Mouse (Mus musculus): ENCODE data around the gene Pik3ca. TPM values are rescaled to one million over a fixed set of nuclear protein-coding genes. Genes with fewer than 3 reads are reported as not detected.
"Not testable (repeated sequence)": the region's sequence is repeated elsewhere in the genome, so short reads cannot be mapped to it uniquely, and the experiment has no call there.

The Pik3ca gene
- polyA plus RNA-seq, 1 experiment = 24.0 TPM

GRCm38 (mm10) chr3:32417751-32418211 is 20.3 kb downstream of the Pik3ca start:
- peaks cover 3% of the 10 kb centered on the region for H3K4me1 ChIP-seq (ENCODE audit: control insufficient read depth, insufficient read depth, low read length)
- no peaks in the 10 kb centered on the region for H3K9me3 ChIP-seq (replicated peaks; ENCODE audit: control insufficient read depth, insufficient read depth, low read length, poor library complexity, severe bottlenecking)
- no peak for TF ChIP-seq POLR2A (IDR thresholded peaks at IDR 0.05; ENCODE audit: insufficient read depth, low read length)
- no peak for TF ChIP-seq CTCF (IDR thresholded peaks at IDR 0.05; ENCODE audit: low read depth, low read length)
- TF ChIP-seq EP300 (IDR thresholded peaks at IDR 0.05; ENCODE audit: insufficient read depth, low read depth, low read length) = no peak
- no peak overlapping the region for H3K4me3 ChIP-seq (ENCODE audit: low read depth, low read length)
- no peaks in the 10 kb centered on the region for H3K27me3 ChIP-seq (ENCODE audit: control insufficient read depth, insufficient read depth, low read length, poor library complexity, severe bottlenecking)
- H3K36me3 ChIP-seq (ENCODE audit: control insufficient read depth, insufficient read depth, low read length, poor library complexity, severe bottlenecking) = no peaks in the 10 kb centered on the region
- no peak overlapping the region for H3K27ac ChIP-seq (ENCODE audit: insufficient read depth, low read length)
- H3K9ac ChIP-seq (ENCODE audit: low read depth, poor library complexity, severe bottlenecking) = no peak overlapping the region

DNA sequence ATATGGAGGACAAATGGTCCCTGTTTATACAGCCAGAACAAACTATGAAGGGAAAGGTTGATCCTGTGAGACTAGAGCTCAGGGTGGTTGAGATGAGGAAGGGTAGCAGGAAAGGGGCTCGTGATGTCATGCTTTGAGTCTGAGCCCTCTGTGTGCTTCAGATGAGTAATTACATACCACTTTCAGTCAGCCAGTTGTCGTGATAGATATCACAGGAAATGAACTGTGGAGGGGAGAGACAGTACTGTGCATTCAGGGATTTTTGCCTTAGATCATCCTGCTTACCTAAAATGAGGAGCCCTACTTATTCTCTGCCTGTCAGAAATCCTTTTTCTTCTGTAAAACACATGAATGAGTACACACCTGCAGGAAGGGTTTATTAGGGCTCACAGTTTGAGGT is 22.4 kb downstream of the Pik3ca start:
- H3K27me3 ChIP-seq (ENCODE audit: control insufficient read depth, insufficient read depth, low read length, poor library complexity, severe bottlenecking) = no peaks in the 10 kb centered on the region
- no peak overlapping the region for H3K27ac ChIP-seq (ENCODE audit: insufficient read depth, low read length)
- H3K36me3 ChIP-seq (ENCODE audit: control insufficient read depth, insufficient read depth, low read length, poor library complexity, severe bottlenecking) = no peaks in the 10 kb centered on the region
- no peak overlapping the region for H3K4me3 ChIP-seq (ENCODE audit: low read depth, low read length)
- H3K9me3 ChIP-seq (replicated peaks; ENCODE audit: control insufficient read depth, insufficient read depth, low read length, poor library complexity, severe bottlenecking) = no peaks in the 10 kb centered on the region
- peaks cover 3% of the 10 kb centered on the region for H3K4me1 ChIP-seq (ENCODE audit: control insufficient read depth, insufficient read depth, low read length)
- no peak overlapping the region for H3K9ac ChIP-seq (ENCODE audit: low read depth, poor library complexity, severe bottlenecking)
- no peak for TF ChIP-seq POLR2A (IDR thresholded peaks at IDR 0.05; ENCODE audit: insufficient read depth, low read length)
- TF ChIP-seq EP300 (IDR thresholded peaks at IDR 0.05; ENCODE audit: insufficient read depth, low read depth, low read length) = no peak
- TF ChIP-seq CTCF (IDR thresholded peaks at IDR 0.05; ENCODE audit: low read depth, low read length) = no peak

DNA sequence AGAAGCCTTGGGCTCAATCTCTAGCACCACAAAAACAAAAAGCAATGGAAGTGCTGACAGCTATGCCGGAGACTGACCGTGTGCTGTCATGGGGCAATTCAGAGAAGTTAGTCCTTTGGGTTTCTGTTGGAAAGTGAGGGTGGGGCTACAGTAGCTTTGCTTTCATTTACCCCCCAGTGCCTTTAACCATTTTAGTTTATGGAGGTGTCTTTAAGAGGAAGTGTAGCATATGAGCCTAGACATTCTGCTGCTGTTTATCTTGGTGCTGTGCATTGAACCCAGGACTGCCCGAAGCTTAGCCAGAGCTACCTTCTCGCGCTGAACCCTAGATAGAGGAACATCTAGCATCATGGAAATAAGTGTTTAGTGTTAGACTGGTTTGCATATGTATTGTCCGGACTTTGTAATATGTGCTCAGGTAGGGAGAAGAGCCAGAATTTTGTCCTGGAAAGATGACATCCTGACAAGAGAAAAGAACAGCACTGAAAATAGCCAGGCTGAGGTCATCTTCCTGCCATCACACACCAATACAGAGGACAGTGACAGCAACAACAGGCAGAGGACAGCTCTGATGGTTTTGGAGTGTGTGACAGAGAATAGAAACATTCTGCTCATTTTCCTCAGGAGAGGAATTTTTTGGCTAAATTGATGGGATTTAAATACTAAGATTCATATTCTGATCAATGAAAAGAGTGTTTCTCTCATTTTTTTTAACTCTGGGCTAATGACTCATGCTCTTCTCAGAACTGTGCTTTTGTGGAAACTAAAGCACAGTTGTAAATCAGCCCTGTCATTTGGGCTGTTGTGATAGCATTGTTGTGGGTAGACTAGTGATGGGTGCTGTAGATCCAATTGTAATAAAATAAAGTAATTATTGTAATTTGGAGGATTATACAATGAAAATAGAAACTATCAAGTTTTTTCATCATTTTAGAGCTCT is 23.9 kb downstream of the Pik3ca start:
- Histone ChIP-seq H3K36me3 (ENCODE audit: control insufficient read depth, insufficient read depth, low read length, poor library complexity, severe bottlenecking) (no peaks in the 10 kb centered on the region), H3K9me3 (replicated peaks; ENCODE audit: control insufficient read depth, insufficient read depth, low read length, poor library complexity, severe bottlenecking) (no peaks in the 10 kb centered on the region), H3K4me1 (ENCODE audit: control insufficient read depth, insufficient read depth, low read length) (no peaks in the 10 kb centered on the region), H3K27ac (ENCODE audit: insufficient read depth, low read length) (no peak overlapping the region), H3K27me3 (ENCODE audit: control insufficient read depth, insufficient read depth, low read length, poor library complexity, severe bottlenecking) (no peaks in the 10 kb centered on the region), H3K9ac (ENCODE audit: low read depth, poor library complexity, severe bottlenecking) (no peak overlapping the region), H3K4me3 (ENCODE audit: low read depth, low read length) (no peak overlapping the region)
- TF ChIP-seq CTCF (IDR thresholded peaks at IDR 0.05; ENCODE audit: low read depth, low read length) (no peak), EP300 (IDR thresholded peaks at IDR 0.05; ENCODE audit: insufficient read depth, low read depth, low read length) (no peak)

- TF ChIP-seq CTCF (IDR thresholded peaks at IDR 0.05; ENCODE audit: low read depth, low read length) = no peak
- TF ChIP-seq EP300 (IDR thresholded peaks at IDR 0.05; ENCODE audit: insufficient read depth, low read depth, low read length) = no peak
- TF ChIP-seq POLR2A (IDR thresholded peaks at IDR 0.05; ENCODE audit: insufficient read depth, low read length) = no peak
- H3K36me3 ChIP-seq (ENCODE audit: control insufficient read depth, insufficient read depth, low read length, poor library complexity, severe bottlenecking) = no peaks in the 10 kb centered on the region
- H3K9ac ChIP-seq (ENCODE audit: low read depth, poor library complexity, severe bottlenecking) = no peak overlapping the region
- H3K4me3 ChIP-seq (ENCODE audit: low read depth, low read length) = no peak overlapping the region
- H3K4me1 ChIP-seq (ENCODE audit: control insufficient read depth, insufficient read depth, low read length) = no peaks in the 10 kb centered on the region
- H3K27me3 ChIP-seq (ENCODE audit: control insufficient read depth, insufficient read depth, low read length, poor library complexity, severe bottlenecking) = no peaks in the 10 kb centered on the region
- H3K9me3 ChIP-seq (replicated peaks; ENCODE audit: control insufficient read depth, insufficient read depth, low read length, poor library complexity, severe bottlenecking) = no peaks in the 10 kb centered on the region
- no peak overlapping the region for H3K27ac ChIP-seq (ENCODE audit: insufficient read depth, low read length)
Measured at GRCm38 (mm10) chr3:32427695-32428094, 30.2 kb downstream of the Pik3ca start.

DNA sequence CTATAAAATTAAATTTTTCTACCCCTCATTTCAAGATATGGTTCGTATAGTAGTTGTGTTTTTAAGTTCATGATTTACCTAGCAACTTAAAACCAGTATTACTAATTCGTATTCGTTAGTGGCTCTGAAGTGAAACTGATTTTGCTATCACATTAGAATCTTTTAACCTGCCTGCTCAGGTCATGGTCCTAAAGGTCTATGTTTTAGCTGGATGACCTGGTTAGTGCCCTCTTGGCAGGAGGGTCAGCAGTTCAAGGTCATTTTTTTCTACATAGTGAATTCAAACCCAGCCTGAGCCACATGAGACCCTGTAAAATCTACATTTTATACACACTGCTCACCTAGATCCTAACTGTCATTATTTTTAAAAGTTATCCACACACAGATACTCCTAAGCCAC is 30.9 kb downstream of the Pik3ca start:
- Histone ChIP-seq H3K9ac (ENCODE audit: low read depth, poor library complexity, severe bottlenecking) (no peak overlapping the region), H3K36me3 (ENCODE audit: control insufficient read depth, insufficient read depth, low read length, poor library complexity, severe bottlenecking) (no peaks in the 10 kb centered on the region), H3K27ac (ENCODE audit: insufficient read depth, low read length) (no peak overlapping the region), H3K27me3 (ENCODE audit: control insufficient read depth, insufficient read depth, low read length, poor library complexity, severe bottlenecking) (no peaks in the 10 kb centered on the region), H3K9me3 (replicated peaks; ENCODE audit: control insufficient read depth, insufficient read depth, low read length, poor library complexity, severe bottlenecking) (no peaks in the 10 kb centered on the region), H3K4me1 (ENCODE audit: control insufficient read depth, insufficient read depth, low read length) (no peaks in the 10 kb centered on the region), H3K4me3 (ENCODE audit: low read depth, low read length) (no peak overlapping the region)
- TF ChIP-seq EP300 (IDR thresholded peaks at IDR 0.05; ENCODE audit: insufficient read depth, low read depth, low read length) (no peak), CTCF (IDR thresholded peaks at IDR 0.05; ENCODE audit: low read depth, low read length) (no peak), POLR2A (IDR thresholded peaks at IDR 0.05; ENCODE audit: insufficient read depth, low read length) (no peak)

DNA sequence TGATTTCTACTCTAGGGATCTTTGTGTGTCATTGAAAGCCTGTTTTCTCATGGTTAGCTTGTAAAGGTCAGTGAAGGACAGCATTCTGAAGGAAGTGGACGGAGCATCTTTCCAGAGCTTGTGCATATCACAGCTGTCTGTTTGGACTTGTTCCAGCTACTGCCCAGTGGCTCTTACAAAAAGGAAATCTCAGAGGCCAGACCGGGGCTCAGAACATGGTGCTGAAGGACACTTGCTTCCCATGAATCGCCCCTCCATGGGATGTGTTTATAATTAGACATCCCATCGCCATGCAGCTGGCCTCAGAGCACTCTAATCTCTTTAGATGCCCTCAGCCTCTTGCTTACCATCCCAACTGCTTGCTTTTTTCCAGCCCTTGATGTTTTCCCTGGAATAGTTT is 31.4 kb downstream of the Pik3ca start:
- Histone ChIP-seq H3K4me3 (ENCODE audit: low read depth, low read length) (no peak overlapping the region), H3K36me3 (ENCODE audit: control insufficient read depth, insufficient read depth, low read length, poor library complexity, severe bottlenecking) (no peaks in the 10 kb centered on the region), H3K27me3 (ENCODE audit: control insufficient read depth, insufficient read depth, low read length, poor library complexity, severe bottlenecking) (no peaks in the 10 kb centered on the region), H3K27ac (ENCODE audit: insufficient read depth, low read length) (no peak overlapping the region), H3K9ac (ENCODE audit: low read depth, poor library complexity, severe bottlenecking) (no peak overlapping the region), H3K4me1 (ENCODE audit: control insufficient read depth, insufficient read depth, low read length) (no peaks in the 10 kb centered on the region), H3K9me3 (replicated peaks; ENCODE audit: control insufficient read depth, insufficient read depth, low read length, poor library complexity, severe bottlenecking) (no peaks in the 10 kb centered on the region)
- TF ChIP-seq POLR2A (IDR thresholded peaks at IDR 0.05; ENCODE audit: insufficient read depth, low read length) (no peak), CTCF (IDR thresholded peaks at IDR 0.05; ENCODE audit: low read depth, low read length) (no peak), EP300 (IDR thresholded peaks at IDR 0.05; ENCODE audit: insufficient read depth, low read depth, low read length) (no peak)

GRCm38 (mm10) chr3:32429351-32429750 is 31.9 kb downstream of the Pik3ca start:
- H3K9ac ChIP-seq (ENCODE audit: low read depth, poor library complexity, severe bottlenecking); H3K27ac ChIP-seq (ENCODE audit: insufficient read depth, low read length); H3K4me3 ChIP-seq (ENCODE audit: low read depth, low read length); H3K36me3 ChIP-seq (ENCODE audit: control insufficient read depth, insufficient read depth, low read length, poor library complexity, severe bottlenecking); H3K9me3 ChIP-seq (replicated peaks; ENCODE audit: control insufficient read depth, insufficient read depth, low read length, poor library complexity, severe bottlenecking); H3K27me3 ChIP-seq (ENCODE audit: control insufficient read depth, insufficient read depth, low read length, poor library complexity, severe bottlenecking); H3K4me1 ChIP-seq (ENCODE audit: control insufficient read depth, insufficient read depth, low read length): not testable (repeated sequence)
